In genomic region chr14:34142915-34143314, GRCm38 (mm10) we compare ENCODE assay signal across 27 mouse cellular contexts. TPM values are rescaled to one million over a fixed set of nuclear protein-coding genes. Genes with fewer than 3 reads are reported as not detected.
A peak's percentile ranks its signal among the peaks of the same experiment; 100 is the strongest.
DNase-seq lines count a peak whose midpoint lies in the region; ATAC-seq and TF ChIP-seq lines count a peak whose summit lies in the region.
"Had no signal": no experiment of that assay in that cellular context is flagged by ENCODE, and none has a peak within 500 bp of the region (broad histone marks: within the 10 kb centered on the region; RNA-seq: fewer than 3 reads in every experiment).

No protein-coding gene starts in this region.

- no peaks in the 10 kb centered on the region for H3K4me1 ChIP-seq in testis, adult 2 months (ENCODE audit: control insufficient read depth, insufficient read depth, low read length)
- no peaks in the 10 kb centered on the region for H3K4me1 ChIP-seq in ES-Bruce4 (ENCODE audit: control insufficient read depth, insufficient read depth, low read length)
- H3K4me1 ChIP-seq in kidney, embryonic 16.5 days (ENCODE audit: insufficient read depth, low read length), result no peaks in the 10 kb centered on the region
- H3K4me1 ChIP-seq: embryonic facial prominence, embryonic 12.5 days; forebrain, embryonic 15.5 days had no signal

- no peak for DNase-seq in testis, postnatal 14 days (ENCODE audit: low spot score)
- DNase-seq in 416B (ENCODE audit: low read depth), result peak; percentile 20
- no peak for DNase-seq in thymus, postnatal 36 days
- DNase-seq: adrenal gland, adult 8-10 months; adrenal gland, postnatal 14 days; adrenal gland, postnatal 36 days; cerebellum, adult 11 months; cerebellum, adult 18-20 months; cerebellum, adult 8-10 months; cerebellum, adult 9-11 months; cerebellum, postnatal 14 days; cerebellum, postnatal 36 days; embryo, embryonic 11 days; forebrain, postnatal 0 days had no signal

- H3K79me2 ChIP-seq in myocyte (ENCODE audit: control insufficient read depth, insufficient read depth), result no peaks in the 10 kb centered on the region

- no peak overlapping the region for H3K9ac ChIP-seq in ES-Bruce4 (ENCODE audit: low read depth, poor library complexity, severe bottlenecking)
- H3K9ac ChIP-seq in kidney, embryonic 16.5 days (replicated peaks; ENCODE audit: low read length), result no peak overlapping the region
- H3K9ac ChIP-seq: embryonic facial prominence, embryonic 12.5 days; forebrain, embryonic 13.5 days; forebrain, embryonic 15.5 days; forebrain, postnatal 0 days had no signal

- no peaks in the 10 kb centered on the region for H3K27me3 ChIP-seq in testis, adult 2 months (ENCODE audit: control insufficient read depth, insufficient read depth, low read length)
- H3K27me3 ChIP-seq in ES-Bruce4 (ENCODE audit: control insufficient read depth, insufficient read depth, low read length, poor library complexity, severe bottlenecking) (no peaks in the 10 kb centered on the region), myocyte (ENCODE audit: control insufficient read depth, insufficient read depth, insufficient read length) (no peaks in the 10 kb centered on the region)
- no peaks in the 10 kb centered on the region for H3K27me3 ChIP-seq in kidney, embryonic 16.5 days (ENCODE audit: insufficient read depth, low read length)
- H3K27me3 ChIP-seq: CH12.LX; embryonic facial prominence, embryonic 12.5 days had no signal

- no peak overlapping the region for H3K27ac ChIP-seq in testis, adult 2 months (ENCODE audit: control insufficient read depth, insufficient read depth, low read depth, low read length)
- H3K27ac ChIP-seq in ES-Bruce4 (ENCODE audit: insufficient read depth, low read length), result no peak overlapping the region
- H3K27ac ChIP-seq in kidney, embryonic 16.5 days (ENCODE audit: low read length), result no peak overlapping the region
- H3K27ac ChIP-seq: embryonic facial prominence, embryonic 12.5 days; forebrain, embryonic 13.5 days; forebrain, embryonic 15.5 days had no signal

- no peak for TF ChIP-seq EP300 in ES-Bruce4 (IDR thresholded peaks at IDR 0.05; ENCODE audit: insufficient read depth, low read depth, low read length)

- peak overlapping the region; percentile 47 for H3K4me2 ChIP-seq in myocyte (ENCODE audit: low read depth)
- no peak overlapping the region for H3K4me2 ChIP-seq in kidney, embryonic 16.5 days (replicated peaks; ENCODE audit: low read depth, low read length)
- H3K4me2 ChIP-seq: embryonic facial prominence, embryonic 12.5 days; forebrain, embryonic 13.5 days; forebrain, embryonic 15.5 days had no signal

- 94% methylated on average over 10 of the region's 10 CpGs for WGBS in kidney, embryonic 16.5 days

- TF ChIP-seq POLR2A in testis, adult 2 months (IDR thresholded peaks at IDR 0.05; ENCODE audit: control insufficient read depth, low read depth, low read length), result no peak
- TF ChIP-seq POLR2A in ES-Bruce4 (IDR thresholded peaks at IDR 0.05; ENCODE audit: insufficient read depth, low read length), result no peak
- TF ChIP-seq POLR2A in myocyte (IDR thresholded peaks at IDR 0.05; ENCODE audit: insufficient read length, low read depth), result no peak

- no peak for ATAC-seq in cerebellum, adult (ENCODE audit: insufficient number of reproducible peaks, low FRiP score, low TSS enrichment)
- ATAC-seq in kidney, embryonic 16.5 days (ENCODE audit: low FRiP score, low TSS enrichment), result no peak
- ATAC-seq: activated CD4-positive, CD25-positive, alpha-beta regulatory T cell, adult 4 months; CD4-positive, CD25-positive, alpha-beta regulatory T cell, adult 4 months; forebrain, embryonic 13.5 days; forebrain, embryonic 15.5 days; forebrain, postnatal 0 days had no signal

- H3ac ChIP-seq in myocyte (ENCODE audit: control insufficient read depth, insufficient read length), result no peak overlapping the region

- peak overlapping the region; percentile 76 for H3K4me3 ChIP-seq in testis, adult 2 months (ENCODE audit: control insufficient read depth, low read depth, low read length)
- peak overlapping the region; percentile 23; the same call in 1 of the 2 replicates for H3K4me3 ChIP-seq in ES-Bruce4 (ENCODE audit: low read depth, low read length)
- no peak overlapping the region for H3K4me3 ChIP-seq in myocyte
- H3K4me3 ChIP-seq in kidney, embryonic 16.5 days (ENCODE audit: low read length), result no peak overlapping the region
- H3K4me3 ChIP-seq: embryonic facial prominence, embryonic 12.5 days; forebrain, embryonic 13.5 days; forebrain, embryonic 15.5 days had no signal

- no peaks in the 10 kb centered on the region for H3K36me3 ChIP-seq in testis, adult 2 months (ENCODE audit: control insufficient read depth, insufficient read depth, low read length)
- H3K36me3 ChIP-seq in ES-Bruce4 (ENCODE audit: control insufficient read depth, insufficient read depth, low read length, poor library complexity, severe bottlenecking), result no peaks in the 10 kb centered on the region
- H3K36me3 ChIP-seq in myocyte (ENCODE audit: control insufficient read depth, insufficient read depth), result no peaks in the 10 kb centered on the region
- H3K36me3 ChIP-seq in kidney, embryonic 16.5 days (ENCODE audit: insufficient read depth, low read length), result no peaks in the 10 kb centered on the region
- H3K36me3 ChIP-seq: embryonic facial prominence, embryonic 12.5 days; forebrain, embryonic 15.5 days had no signal

- no peaks in the 10 kb centered on the region for H3K9me3 ChIP-seq in ES-Bruce4 (replicated peaks; ENCODE audit: control insufficient read depth, insufficient read depth, low read length, poor library complexity, severe bottlenecking)
- H3K9me3 ChIP-seq in kidney, embryonic 16.5 days (ENCODE audit: low read length), result no peaks in the 10 kb centered on the region
- H3K9me3 ChIP-seq: embryonic facial prominence, embryonic 12.5 days; forebrain, embryonic 13.5 days; forebrain, embryonic 15.5 days had no signal

- no peak for TF ChIP-seq CTCF in testis, adult 2 months (IDR thresholded peaks at IDR 0.05; ENCODE audit: control insufficient read depth, insufficient read depth, insufficient replicate concordance, low read depth, low read length)
- no peak for TF ChIP-seq CTCF in ES-Bruce4 (IDR thresholded peaks at IDR 0.05; ENCODE audit: low read depth, low read length)

TF ChIP-seq in myocyte, 11 proteins besides CTCF, POLR2A, EP300 and RAD21:
- TF ChIP-seq TCF12 (IDR thresholded peaks at IDR 0.05; ENCODE audit: insufficient read depth, poor library complexity, severe bottlenecking) (no peak), USF1 (IDR thresholded peaks at IDR 0.05; ENCODE audit: low read depth) (no peak), SRF (IDR thresholded peaks at IDR 0.05; ENCODE audit: control insufficient read depth, insufficient read length, low read depth) (no peak), MYOG (IDR thresholded peaks at IDR 0.05; ENCODE audit: control insufficient read depth in 1 of 3, insufficient read depth in 1 of 3, insufficient read length in 2 of 3, low read depth in 2 of 3) (no peak)

RNA-seq across cellular contexts. Expression of gene Npy4r, which starts 9.4 kb away (rescaled TPM):
- 0.05 and 0.06 TPM in 2 replicates for polyA plus RNA-seq in testis, adult 2 months (2012; rRNA removed)
- polyA plus RNA-seq in ES-Bruce4 (2011; ENCODE audit: insufficient read depth, insufficient read length, low read depth, missing spikeins), result not detected in 2 replicates
- 0.34 TPM for polyA plus RNA-seq in myocyte (2012; fragmentation: generic; extraction: Trizol)
- 0.06 and 0.10 TPM in 2 replicates for polyA plus RNA-seq in kidney, embryonic 16.5 days (2015; fragmentation: Nextera tagmentation; extraction: Ambion mirVana)
- polyA plus RNA-seq: activated CD4-positive, CD25-positive, alpha-beta regulatory T cell, adult 4 months; CD4-positive, CD25-positive, alpha-beta regulatory T cell, adult 4 months; embryonic facial prominence, embryonic 14.5 days; forebrain, embryonic 11.5 days had no signal

RNA-seq across cellular contexts. Expression of gene A630023A22Rik, which starts 40.4 kb away (rescaled TPM):
- polyA plus RNA-seq in testis, adult 2 months (2012; rRNA removed), result 13.5 and 14.8 TPM in 2 replicates
- not detected in 2 replicates for polyA plus RNA-seq in ES-Bruce4 (2011; ENCODE audit: insufficient read depth, insufficient read length, low read depth, missing spikeins)
- polyA plus RNA-seq in myocyte (2012; fragmentation: generic; extraction: Trizol), result 1.0 TPM
- polyA plus RNA-seq in kidney, embryonic 16.5 days (2015; fragmentation: Nextera tagmentation; extraction: Ambion mirVana), result not detected in 2 replicates
- polyA plus RNA-seq: activated CD4-positive, CD25-positive, alpha-beta regulatory T cell, adult 4 months; CD4-positive, CD25-positive, alpha-beta regulatory T cell, adult 4 months; embryonic facial prominence, embryonic 12.5 days; embryonic facial prominence, embryonic 14.5 days; forebrain, embryonic 11.5 days; forebrain, embryonic 13.5 days; forebrain, embryonic 15.5 days; forebrain, postnatal 0 days had no signal

RNA-seq across cellular contexts. Expression of gene Anxa8, which starts 57.1 kb away (rescaled TPM):
- polyA plus RNA-seq in testis, adult 2 months (2012; rRNA removed), result 0.08 and 0.21 TPM in 2 replicates
- polyA plus RNA-seq in ES-Bruce4 (2011; ENCODE audit: insufficient read depth, insufficient read length, low read depth, missing spikeins) (23.3 and 24.6 TPM in 2 replicates), myocyte (2012; fragmentation: generic; extraction: Trizol) (85.0 TPM)
- polyA plus RNA-seq in kidney, embryonic 16.5 days (2015; fragmentation: Nextera tagmentation; extraction: Ambion mirVana), result 1.6 and 2.7 TPM in 2 replicates
- polyA plus RNA-seq: activated CD4-positive, CD25-positive, alpha-beta regulatory T cell, adult 4 months; CD4-positive, CD25-positive, alpha-beta regulatory T cell, adult 4 months; forebrain, embryonic 13.5 days; forebrain, embryonic 15.5 days had no signal

RNA-seq across cellular contexts. Expression of gene Gprin2, which starts 58.5 kb away (rescaled TPM):
- polyA plus RNA-seq in testis, adult 2 months (2012; rRNA removed), result 0.08 and 0.26 TPM in 2 replicates
- 1.1 and 1.3 TPM in 2 replicates for polyA plus RNA-seq in ES-Bruce4 (2011; ENCODE audit: insufficient read depth, insufficient read length, low read depth, missing spikeins)
- 0.01 TPM for polyA plus RNA-seq in myocyte (2012; fragmentation: generic; extraction: Trizol)
- polyA plus RNA-seq in kidney, embryonic 16.5 days (2015; fragmentation: Nextera tagmentation; extraction: Ambion mirVana), result 0.58 and 1.1 TPM in 2 replicates
- polyA plus RNA-seq: activated CD4-positive, CD25-positive, alpha-beta regulatory T cell, adult 4 months had no signal

Comparison
In these comparisons a context has a peak if more than half of its experiments do, and no peak if none do; other contexts are left out.
1. H3K4me3 ChIP-seq: peak in testis, adult 2 months (single experiment) and ES-Bruce4 (single experiment); none in myocyte (single experiment) and kidney, embryonic 16.5 days (single experiment).